Mouse (Mus musculus) heart, embryonic 11.5 days (tissue): Measurements from ENCODE around the gene Rad51b. TPM values are rescaled to one million over a fixed set of nuclear protein-coding genes. Genes with fewer than 3 reads are reported as not detected.

ENCODE experiments used
- ATAC-seq: fragments of 200-750 bp; cut with Nextera tagmentation; replicated peaks from 2 replicates; pipeline ENCODE4 v1.8.0; 2017; ENCODE audit warnings: moderate library complexity; ENCODE audit not compliant: insufficient number of reproducible peaks, low FRiP score, low TSS enrichment
- H3K27ac ChIP-seq: fragments of 300-500 bp; sonication (generic); 2 replicates; pipeline ENCODE4 v1.5.1; 2014; ENCODE audit warnings: mild to moderate bottlenecking, low read depth, low read length
- H3K27me3 ChIP-seq: fragments of 300-500 bp; sonication (generic); 2 replicates; pipeline ENCODE4 v1.6.1; 2014; ENCODE audit warnings: mild to moderate bottlenecking, low read length, mixed read lengths; ENCODE audit not compliant: control insufficient read depth, insufficient read depth
- H3K36me3 ChIP-seq: fragments of 300-500 bp; sonication (generic); 2 replicates; pipeline ENCODE4 v1.6.1; 2014; ENCODE audit warnings: mild to moderate bottlenecking, low read length, moderate library complexity, mixed read lengths; ENCODE audit not compliant: control insufficient read depth, insufficient read depth
- H3K4me1 ChIP-seq: fragments of 300-500 bp; sonication (generic); 2 replicates; pipeline ENCODE4 v1.6.1; 2014; ENCODE audit warnings: low read length; ENCODE audit not compliant: control insufficient read depth, insufficient read depth
- H3K4me2 ChIP-seq: fragments of 300-500 bp; sonication (generic); 2 replicates; pipeline ENCODE4 v1.6.1; 2014; ENCODE audit warnings: mild to moderate bottlenecking, moderate library complexity
- H3K4me3 ChIP-seq: fragments of 300-500 bp; sonication (generic); 2 replicates; pipeline ENCODE4 v1.5.1; 2014; ENCODE audit warnings: low read depth, low read length
- H3K9ac ChIP-seq: fragments of 300-500 bp; sonication (generic); 2 replicates; pipeline ENCODE4 v1.6.1; 2014; ENCODE audit warnings: mild to moderate bottlenecking, low read depth, low read length, moderate library complexity
- H3K9me3 ChIP-seq: fragments of 300-500 bp; sonication (generic); replicated peaks from 2 replicates; pipeline ENCODE4 v1.6.1; 2016; ENCODE audit warnings: low read length; ENCODE audit not compliant: control insufficient read depth
- WGBS: fragments of 180-500 bp; shearing (Covaris S2); extraction: QIAGEN DNeasy Blood & Tissue Kit; methylation state at CpG from one replicate; pipeline ENCODE4 v1.1.7; 2014; ENCODE audit not compliant: insufficient replicate concordance; 5-methylcytosine and 5-hydroxymethylcytosine counted together
- polyA plus RNA-seq: library from polyadenylated mRNA; unstranded; fragments of >200 nt; fragmentation: Nextera tagmentation; extraction: Ambion mirVana; gene quantifications from 2 replicates; pipeline ENCODE4 v1.2.1, GENCODE M21; 2014

The Rad51b gene
- polyA plus RNA-seq, 1 experiment from 2014 or later = 6.4 TPM

DNA sequence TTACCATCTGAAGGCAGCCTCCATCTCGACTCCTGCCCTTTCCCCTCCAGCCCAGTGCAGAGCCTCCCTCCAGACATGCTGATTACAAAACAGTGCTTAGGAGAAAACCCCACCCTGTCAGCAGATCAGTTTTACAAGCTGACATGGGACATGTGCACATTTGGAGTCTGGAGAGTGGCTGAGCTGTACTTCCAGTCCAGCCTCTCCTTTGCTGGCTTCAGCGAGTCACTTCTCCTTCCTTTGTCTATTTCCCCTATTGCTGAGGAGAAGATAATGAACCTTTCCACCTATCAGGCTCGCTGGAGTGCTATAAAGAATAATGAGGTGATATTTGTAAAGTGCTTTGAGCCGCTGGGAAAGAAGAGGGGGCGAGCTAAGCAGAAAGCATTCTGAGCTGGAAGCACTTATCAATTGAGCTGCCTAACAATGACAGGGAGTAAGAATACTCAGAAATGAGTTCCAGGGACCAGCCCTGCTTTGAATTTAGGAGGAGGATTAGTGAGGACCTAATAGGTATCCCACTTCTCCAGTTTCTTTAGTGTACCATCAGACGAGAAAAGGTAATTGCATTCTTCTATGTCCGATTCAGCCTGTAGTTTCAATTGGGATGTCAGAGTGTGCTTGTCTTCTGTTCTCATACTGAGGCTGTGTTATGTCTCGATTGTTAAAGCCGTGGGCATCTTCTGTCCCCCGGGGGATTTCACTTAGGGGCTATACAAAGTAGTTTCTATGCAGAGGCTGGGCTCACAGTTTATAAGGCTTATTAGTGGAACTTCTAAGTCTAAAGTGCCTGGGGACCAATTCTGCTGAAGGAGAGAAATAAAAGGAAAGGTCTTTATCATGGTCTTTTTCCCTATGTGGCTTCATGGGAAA is 453.4 kb downstream of the Rad51b start:
- H3K9me3 ChIP-seq = no peaks in the 10 kb centered on the region
- no peaks in the 10 kb centered on the region for H3K36me3 ChIP-seq
- H3K27ac ChIP-seq = peak overlapping the region; percentile 46
- peaks cover 45% of the 10 kb centered on the region for H3K4me1 ChIP-seq
- H3K27me3 ChIP-seq = no peaks in the 10 kb centered on the region
- H3K9ac ChIP-seq = peak overlapping the region; percentile 29; the same call in 1 of the 2 replicates
- 25% methylated on average over 10 of the region's 10 CpGs for WGBS
- peak overlapping the region; percentile 43 for H3K4me2 ChIP-seq
- no peak overlapping the region for H3K4me3 ChIP-seq
- peak; percentile 42; the same call in 1 of the 2 replicates for ATAC-seq

- H3K4me3 ChIP-seq = no peak overlapping the region
- H3K4me2 ChIP-seq = no peak overlapping the region
- ATAC-seq = no peak
- WGBS = 50% methylated on average over 8 of the region's 8 CpGs
- H3K9ac ChIP-seq = no peak overlapping the region
- H3K27me3 ChIP-seq = no peaks in the 10 kb centered on the region
- no peaks in the 10 kb centered on the region for H3K9me3 ChIP-seq
- H3K36me3 ChIP-seq = no peaks in the 10 kb centered on the region
- peaks cover 38% of the 10 kb centered on the region for H3K4me1 ChIP-seq
- no peak overlapping the region for H3K27ac ChIP-seq
Measured at GRCm38 (mm10) chr12:79751781-79752180, 454.7 kb downstream of the Rad51b start.

DNA sequence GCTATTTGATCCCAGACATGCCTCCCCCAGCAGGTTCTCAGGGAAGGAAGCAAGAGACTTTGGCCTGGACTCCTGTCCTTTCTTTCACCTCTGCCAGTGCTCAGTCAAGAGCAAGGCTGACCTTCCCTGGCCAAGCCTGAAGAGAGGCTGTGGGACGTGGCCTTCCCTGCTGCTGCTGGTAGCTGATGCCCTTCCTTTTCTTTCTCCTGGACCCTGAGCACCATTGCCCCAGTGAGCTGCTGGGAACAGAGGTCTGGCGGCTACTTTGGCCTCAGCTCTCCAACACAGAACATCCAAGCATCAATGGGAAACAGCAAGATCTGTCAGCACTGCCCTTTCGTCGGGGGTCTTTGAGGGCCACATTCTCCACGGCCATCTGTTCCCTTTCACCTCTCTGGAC is 455.1 kb downstream of the Rad51b start:
- Histone ChIP-seq H3K9ac (no peak overlapping the region), H3K9me3 (no peaks in the 10 kb centered on the region), H3K27ac (no peak overlapping the region), H3K4me1 (peaks cover 40% of the 10 kb centered on the region), H3K27me3 (no peaks in the 10 kb centered on the region), H3K4me2 (no peak overlapping the region), H3K4me3 (no peak overlapping the region), H3K36me3 (no peaks in the 10 kb centered on the region)
- no peak for ATAC-seq
- WGBS = 11% methylated on average over 5 of the region's 5 CpGs

DNA sequence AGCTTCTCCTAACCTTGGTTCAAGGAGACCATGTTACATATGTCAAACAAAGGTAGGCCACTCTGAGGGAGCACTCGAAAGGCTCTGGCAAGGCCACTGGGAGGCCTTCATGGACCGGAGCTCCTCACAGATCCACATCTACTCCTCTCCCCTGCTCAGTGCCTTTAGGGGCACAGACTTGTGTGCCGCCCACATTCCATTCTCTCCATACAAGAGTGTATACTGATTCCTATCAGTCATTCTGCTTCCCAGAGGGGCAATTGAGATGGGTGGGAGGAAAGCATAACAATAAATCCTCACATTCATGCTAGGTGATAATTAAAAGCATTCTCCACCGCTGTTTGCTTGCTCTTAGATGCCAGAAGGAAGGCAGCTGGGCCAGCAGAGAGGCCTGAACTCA is 458.5 kb downstream of the Rad51b start:
- Histone ChIP-seq H3K27ac (peak overlapping the region; percentile 1; the same call in 1 of the 2 replicates), H3K9ac (no peak overlapping the region), H3K4me3 (no peak overlapping the region), H3K9me3 (no peaks in the 10 kb centered on the region), H3K36me3 (no peaks in the 10 kb centered on the region), H3K4me2 (no peak overlapping the region), H3K27me3 (no peaks in the 10 kb centered on the region), H3K4me1 (peaks cover 51% of the 10 kb centered on the region)
- no peak for ATAC-seq
- 55% methylated on average over 4 of the region's 4 CpGs for WGBS

- H3K4me1 ChIP-seq = peaks cover 49% of the 10 kb centered on the region
- H3K27me3 ChIP-seq = no peaks in the 10 kb centered on the region
- no peaks in the 10 kb centered on the region for H3K36me3 ChIP-seq
- H3K9ac ChIP-seq = no peak overlapping the region
- no peak for ATAC-seq
- H3K4me3 ChIP-seq = no peak overlapping the region
- H3K4me2 ChIP-seq = no peak overlapping the region
- no peaks in the 10 kb centered on the region for H3K9me3 ChIP-seq
- no peak overlapping the region for H3K27ac ChIP-seq
- 51% methylated on average over 5 of the region's 5 CpGs for WGBS
Measured at GRCm38 (mm10) chr12:79756352-79756751, 459.3 kb downstream of the Rad51b start.

- Histone ChIP-seq H3K4me1 (peaks cover 45% of the 10 kb centered on the region), H3K36me3 (no peaks in the 10 kb centered on the region), H3K4me3 (no peak overlapping the region), H3K4me2 (no peak overlapping the region), H3K27ac (no peak overlapping the region), H3K27me3 (no peaks in the 10 kb centered on the region), H3K9me3 (no peaks in the 10 kb centered on the region), H3K9ac (no peak overlapping the region)
- no peak for ATAC-seq
- WGBS = 71% methylated on average over 4 of the region's 4 CpGs
Measured at GRCm38 (mm10) chr12:79757775-79758174, 460.7 kb downstream of the Rad51b start.

DNA sequence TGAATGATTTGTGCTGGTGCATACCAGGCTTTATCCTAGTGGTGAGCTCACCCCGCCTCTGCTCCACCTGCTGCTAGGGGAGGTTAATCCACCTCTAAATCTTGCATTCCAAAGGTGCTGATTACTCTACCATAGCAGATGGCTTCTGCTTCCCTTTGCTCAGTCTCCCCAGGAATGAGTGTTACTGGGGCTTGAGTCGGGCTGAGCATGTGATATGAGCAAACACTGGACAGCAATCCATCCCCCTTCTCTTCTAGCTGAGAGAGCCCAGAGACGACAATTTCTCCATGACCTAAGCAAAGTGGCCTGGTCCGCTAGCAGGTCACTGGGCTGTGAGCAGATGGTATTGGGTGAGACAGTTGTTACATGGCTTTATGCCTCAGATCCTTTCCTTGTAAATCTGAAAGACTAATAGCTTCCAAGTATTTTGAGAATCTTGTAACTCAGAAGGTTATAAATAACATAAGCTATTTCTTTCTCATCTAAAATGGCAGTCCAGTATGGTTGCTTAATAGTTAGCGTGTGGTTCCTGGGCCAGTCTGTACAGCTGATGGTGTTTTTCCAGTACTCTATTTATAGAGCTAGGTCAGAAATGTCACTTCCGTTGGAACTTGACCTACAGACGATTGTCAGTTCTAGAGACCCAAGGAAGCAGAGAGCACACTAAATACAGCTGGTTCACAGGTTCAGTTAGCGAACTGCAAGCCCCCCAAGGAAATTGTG is 462.3 kb downstream of the Rad51b start:
- H3K4me2 ChIP-seq = no peak overlapping the region
- H3K4me1 ChIP-seq = peaks cover 49% of the 10 kb centered on the region
- H3K9ac ChIP-seq = no peak overlapping the region
- no peak overlapping the region for H3K4me3 ChIP-seq
- H3K27ac ChIP-seq = no peak overlapping the region
- no peak for ATAC-seq
- H3K9me3 ChIP-seq = no peaks in the 10 kb centered on the region
- no peaks in the 10 kb centered on the region for H3K27me3 ChIP-seq
- H3K36me3 ChIP-seq = no peaks in the 10 kb centered on the region
- 56% methylated on average over 8 of the region's 8 CpGs for WGBS

DNA sequence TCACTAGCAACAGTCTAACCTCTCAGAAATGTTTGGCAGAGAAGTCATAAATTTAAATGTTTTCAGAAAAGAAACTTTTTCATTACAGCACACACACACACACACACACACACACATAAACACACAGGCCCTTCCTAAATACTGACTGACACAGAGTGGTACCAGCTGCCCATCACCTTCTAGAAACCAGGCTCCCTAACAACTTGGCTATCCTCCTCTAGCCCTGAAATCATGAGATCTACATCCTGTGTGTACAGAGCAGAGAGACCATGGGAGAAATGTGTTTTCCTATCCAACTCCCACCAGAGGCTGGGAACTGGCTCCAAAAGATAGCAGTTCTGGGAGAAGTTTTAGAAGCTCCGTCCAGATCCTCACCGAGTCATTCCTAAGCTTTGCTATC is 464.1 kb downstream of the Rad51b start:
- no peak overlapping the region for H3K4me3 ChIP-seq
- no peak for ATAC-seq
- no peaks in the 10 kb centered on the region for H3K9me3 ChIP-seq
- H3K27ac ChIP-seq = no peak overlapping the region
- no peaks in the 10 kb centered on the region for H3K36me3 ChIP-seq
- peaks cover 51% of the 10 kb centered on the region for H3K4me1 ChIP-seq
- WGBS = 30% methylated on average over 2 of the region's 2 CpGs
- no peak overlapping the region for H3K9ac ChIP-seq
- no peak overlapping the region for H3K4me2 ChIP-seq
- no peaks in the 10 kb centered on the region for H3K27me3 ChIP-seq
